Mouse (Mus musculus): ENCODE data around the gene Prrt2. TPM values are rescaled to one million over a fixed set of nuclear protein-coding genes. Genes with fewer than 3 reads are reported as not detected.

Prrt2 gene
- polyA plus RNA-seq, 1 experiment = not detected

DNA sequence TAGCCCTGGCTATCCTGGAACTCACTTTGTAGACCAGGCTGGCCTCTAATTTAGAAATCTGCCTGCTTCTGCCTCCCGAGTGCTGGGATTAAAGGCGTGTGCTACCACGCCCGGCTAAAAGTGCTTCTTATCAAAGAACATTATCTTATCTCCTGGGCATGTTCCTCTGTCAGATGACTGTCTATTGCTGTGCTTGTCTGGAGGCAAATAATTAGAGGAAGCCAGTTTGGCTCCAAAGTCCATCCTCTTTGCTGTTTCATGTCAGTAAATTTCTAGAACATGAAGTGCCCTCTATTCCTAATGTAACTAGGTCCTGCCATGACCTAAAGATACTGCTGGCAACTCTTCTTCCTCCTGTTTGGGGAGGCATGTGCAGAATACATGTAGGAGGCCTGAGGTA lies 39.0 kb downstream of the Prrt2 start:
- no peak overlapping the region for H3K27ac ChIP-seq (ENCODE audit: insufficient read depth, low read depth, low read length)
- TF ChIP-seq CTCF (IDR thresholded peaks at IDR 0.05; ENCODE audit: low read depth, low read length) (no peak), POLR2A (IDR thresholded peaks at IDR 0.05; ENCODE audit: borderline replicate concordance, low read depth, low read length) (no peak)
- no peak overlapping the region for H3K4me3 ChIP-seq (ENCODE audit: insufficient read depth, low read length)
- no peaks in the 10 kb centered on the region for H3K4me1 ChIP-seq (ENCODE audit: control insufficient read depth, insufficient read depth, low read length)

GRCm38 (mm10) chr7:126981601-126982000 lies 39.4 kb downstream of the Prrt2 start:
- Histone ChIP-seq H3K27ac (ENCODE audit: insufficient read depth, low read depth, low read length) (no peak overlapping the region), H3K4me3 (ENCODE audit: insufficient read depth, low read length) (no peak overlapping the region), H3K4me1 (ENCODE audit: control insufficient read depth, insufficient read depth, low read length) (no peaks in the 10 kb centered on the region)
- TF ChIP-seq POLR2A (IDR thresholded peaks at IDR 0.05; ENCODE audit: borderline replicate concordance, low read depth, low read length) (no peak), CTCF (IDR thresholded peaks at IDR 0.05; ENCODE audit: low read depth, low read length) (no peak)

GRCm38 (mm10) chr7:126978841-126979240 lies 42.2 kb downstream of the Prrt2 start:
- Histone ChIP-seq H3K4me3 (ENCODE audit: insufficient read depth, low read length) (no peak overlapping the region), H3K4me1 (ENCODE audit: control insufficient read depth, insufficient read depth, low read length) (peaks cover 10% of the 10 kb centered on the region), H3K27ac (ENCODE audit: insufficient read depth, low read depth, low read length) (no peak overlapping the region)
- TF ChIP-seq CTCF (IDR thresholded peaks at IDR 0.05; ENCODE audit: low read depth, low read length) (no peak), POLR2A (IDR thresholded peaks at IDR 0.05; ENCODE audit: borderline replicate concordance, low read depth, low read length) (no peak)

DNA sequence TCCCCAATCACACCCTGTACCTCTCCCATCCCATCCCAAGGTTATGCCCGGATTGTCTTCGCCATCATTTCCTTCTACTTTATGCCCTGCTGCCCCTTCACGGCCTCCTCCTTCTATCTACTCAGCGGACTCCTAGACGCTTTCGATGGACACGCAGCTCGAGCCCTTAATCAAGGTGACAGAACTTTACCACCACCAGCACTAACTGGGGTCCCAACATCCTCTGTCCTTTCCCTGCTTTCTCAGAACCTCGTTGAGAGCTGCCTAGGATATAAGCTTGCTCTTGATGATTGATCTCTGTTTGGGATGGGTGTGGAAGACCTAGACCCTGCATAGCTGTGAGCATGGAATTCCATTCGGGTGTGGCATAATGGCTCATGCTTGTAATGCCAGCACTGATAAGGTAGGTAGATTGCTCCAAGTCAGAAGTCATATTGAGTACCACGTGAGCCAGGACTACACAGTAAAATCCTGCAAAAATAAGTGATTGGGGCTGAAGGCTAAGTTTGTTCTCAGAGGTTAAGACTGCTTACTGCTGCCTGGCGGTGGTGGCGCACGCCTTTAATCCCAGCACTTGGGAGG lies 44.0 kb downstream of the Prrt2 start:
- TF ChIP-seq CTCF (IDR thresholded peaks at IDR 0.05; ENCODE audit: low read depth, low read length) (no peak), POLR2A (IDR thresholded peaks at IDR 0.05; ENCODE audit: borderline replicate concordance, low read depth, low read length) (no peak)
- peaks cover 10% of the 10 kb centered on the region for H3K4me1 ChIP-seq (ENCODE audit: control insufficient read depth, insufficient read depth, low read length)
- no peak overlapping the region for H3K27ac ChIP-seq (ENCODE audit: insufficient read depth, low read depth, low read length)

DNA sequence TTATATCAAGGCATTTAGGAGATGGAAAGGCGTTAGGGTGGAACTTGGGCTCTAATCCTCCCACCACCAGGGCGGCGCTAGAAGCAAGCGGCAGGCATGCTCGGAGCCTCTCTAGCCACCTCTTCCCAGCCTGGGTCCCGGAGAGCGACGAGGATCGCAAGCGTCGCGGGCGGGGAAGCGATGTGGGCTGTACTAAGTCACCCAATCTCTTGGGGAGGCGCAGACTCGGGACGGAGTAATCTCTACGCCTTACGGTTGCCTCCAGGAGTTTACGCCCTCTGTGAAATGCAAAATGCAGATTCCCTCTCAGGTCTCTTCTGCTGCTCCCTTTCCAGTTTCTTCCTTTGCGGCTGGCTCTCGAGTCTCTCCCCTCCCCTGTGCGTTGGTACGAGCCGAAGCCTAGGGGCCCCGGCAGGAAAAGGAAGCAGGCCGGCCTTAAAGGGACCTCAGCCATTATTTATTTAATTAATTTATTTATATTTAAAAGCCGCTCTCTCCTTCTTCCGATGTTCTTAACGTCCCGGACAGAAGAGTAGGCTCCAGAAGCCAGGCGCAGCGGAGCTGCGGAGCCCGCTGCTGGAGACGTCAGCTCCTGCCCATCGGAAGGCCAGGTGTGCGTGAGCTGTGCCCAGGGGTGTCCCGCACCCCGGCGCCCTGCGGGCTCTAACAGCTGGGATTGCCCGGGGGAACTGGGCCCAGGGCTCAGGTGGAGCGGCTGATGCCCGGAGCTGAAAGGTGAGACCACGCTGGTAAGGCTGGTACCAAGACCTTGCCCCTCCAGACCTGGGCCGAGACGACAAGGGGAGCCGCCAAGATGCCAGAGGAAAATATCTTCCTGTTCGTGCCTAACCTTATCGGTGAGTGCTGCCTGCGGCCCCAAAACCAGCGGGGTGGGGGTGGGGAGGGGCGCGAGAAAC lies 44.8 kb downstream of the Prrt2 start, which contains the start of gene Cdiptos:
Gene Cdiptos (minus strand): TSS at position 149 of the 917 bp plus-strand sequence.
- TF ChIP-seq CTCF (IDR thresholded peaks at IDR 0.05; ENCODE audit: low read depth, low read length) (peak; percentile 93), POLR2A (IDR thresholded peaks at IDR 0.05; ENCODE audit: borderline replicate concordance, low read depth, low read length) (no peak; the same call in 1 of the 2 replicates)
- Histone ChIP-seq H3K4me1 (ENCODE audit: control insufficient read depth, insufficient read depth, low read length) (peaks cover 10% of the 10 kb centered on the region), H3K27ac (ENCODE audit: insufficient read depth, low read depth, low read length) (peak within 1 kb of the TSS; percentile 97), H3K4me3 (ENCODE audit: insufficient read depth, low read length) (peak within 1 kb of the TSS; percentile 76)

More for the DNA sequence above, 44.0 kb downstream of the Prrt2 start:
- peak overlapping the region; percentile 76 for H3K4me3 ChIP-seq (ENCODE audit: insufficient read depth, low read length)

- H3K27ac ChIP-seq (ENCODE audit: insufficient read depth, low read depth, low read length) = peak within 1 kb of the TSS; percentile 97
- peaks cover 10% of the 10 kb centered on the region for H3K4me1 ChIP-seq (ENCODE audit: control insufficient read depth, insufficient read depth, low read length)
- no peak for TF ChIP-seq POLR2A (IDR thresholded peaks at IDR 0.05; ENCODE audit: borderline replicate concordance, low read depth, low read length)
- TF ChIP-seq CTCF (IDR thresholded peaks at IDR 0.05; ENCODE audit: low read depth, low read length) = no peak
- peak within 1 kb of the TSS; percentile 76 for H3K4me3 ChIP-seq (ENCODE audit: insufficient read depth, low read length)
Observed at GRCm38 (mm10) chr7:126975893-126975949, 45.3 kb downstream of the Prrt2 start, which contains the start of gene Cdipt. TSS of gene Cdipt (plus strand) at chr7:126975914.

DNA sequence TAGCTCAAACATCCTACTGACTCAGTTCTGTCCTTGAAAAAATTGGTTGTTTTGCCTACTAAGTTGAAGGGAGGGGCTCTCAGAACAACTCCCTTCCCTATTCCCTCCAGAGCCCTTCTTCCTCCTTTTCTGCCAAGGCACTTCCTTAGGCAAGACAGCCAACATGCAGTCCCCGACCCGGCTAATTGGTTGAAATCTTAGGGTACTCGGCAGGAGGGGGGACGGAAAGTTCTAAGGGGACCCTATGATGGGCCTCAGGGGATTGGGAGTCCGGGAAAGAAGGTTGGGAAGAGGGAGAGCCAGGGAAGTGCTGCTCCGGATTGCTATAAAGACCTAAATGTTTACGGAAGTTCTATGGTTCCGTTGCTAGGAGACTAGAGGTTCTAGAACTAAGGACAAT lies 45.5 kb downstream of the Prrt2 start:
- TF ChIP-seq POLR2A (IDR thresholded peaks at IDR 0.05; ENCODE audit: borderline replicate concordance, low read depth, low read length) (no peak), CTCF (IDR thresholded peaks at IDR 0.05; ENCODE audit: low read depth, low read length) (no peak)
- peak overlapping the region; percentile 76 for H3K4me3 ChIP-seq (ENCODE audit: insufficient read depth, low read length)
- peaks cover 10% of the 10 kb centered on the region for H3K4me1 ChIP-seq (ENCODE audit: control insufficient read depth, insufficient read depth, low read length)

More for the DNA sequence above, 45.5 kb downstream of the Prrt2 start:
- H3K27ac ChIP-seq (ENCODE audit: insufficient read depth, low read depth, low read length) = peak overlapping the region; percentile 97

Other genes with a start within 250 kb of the Prrt2 start
- gene Ypel3, start 244.3 kb downstream of the Prrt2 start, polyA plus RNA-seq (2012; ENCODE audit: insufficient read depth, insufficient read length, missing spikeins) = 392 and 412 TPM in 2 replicates
- 1.9 and 2.8 TPM in 2 replicates for gene Tbx6, start 239.7 kb downstream of the Prrt2 start, polyA plus RNA-seq (2012; ENCODE audit: insufficient read depth, insufficient read length, missing spikeins)
- gene Ppp4c, start 228.7 kb downstream of the Prrt2 start, polyA plus RNA-seq (2012; ENCODE audit: insufficient read depth, insufficient read length, missing spikeins) = 153 and 164 TPM in 2 replicates
- gene Fam57b, start 223.5 kb downstream of the Prrt2 start, polyA plus RNA-seq (2012; ENCODE audit: insufficient read depth, insufficient read length, missing spikeins) = 0.74 and 0.85 TPM in 2 replicates
- not detected in 2 replicates for gene 4930451I11Rik, start 189.6 kb downstream of the Prrt2 start, polyA plus RNA-seq (2012; ENCODE audit: insufficient read depth, insufficient read length, missing spikeins)
- gene Doc2a, start 173.8 kb downstream of the Prrt2 start, polyA plus RNA-seq (2012; ENCODE audit: insufficient read depth, insufficient read length, missing spikeins) = not detected in 2 replicates
- 32.0 and 33.5 TPM in 2 replicates for gene Hirip3, start 159.2 kb downstream of the Prrt2 start, polyA plus RNA-seq (2012; ENCODE audit: insufficient read depth, insufficient read length, missing spikeins)
- gene Ino80e, start 158.8 kb downstream of the Prrt2 start, polyA plus RNA-seq (2012; ENCODE audit: insufficient read depth, insufficient read length, missing spikeins) = 67.0 and 72.6 TPM in 2 replicates
- 58.5 and 66.8 TPM in 2 replicates for gene Taok2, start 136.5 kb downstream of the Prrt2 start, polyA plus RNA-seq (2012; ENCODE audit: insufficient read depth, insufficient read length, missing spikeins)
- 74.2 and 75.9 TPM in 2 replicates for gene Tmem219, start 98.3 kb downstream of the Prrt2 start, polyA plus RNA-seq (2012; ENCODE audit: insufficient read depth, insufficient read length, missing spikeins)
- gene Kctd13, start 92.3 kb downstream of the Prrt2 start, polyA plus RNA-seq (2012; ENCODE audit: insufficient read depth, insufficient read length, missing spikeins) = 16.2 and 17.5 TPM in 2 replicates
- gene Asphd1, start 71.6 kb downstream of the Prrt2 start, polyA plus RNA-seq (2012; ENCODE audit: insufficient read depth, insufficient read length, missing spikeins) = not detected in 2 replicates
- 1.6 and 2.6 TPM in 2 replicates for gene Sez6l2, start 70.6 kb downstream of the Prrt2 start, polyA plus RNA-seq (2012; ENCODE audit: insufficient read depth, insufficient read length, missing spikeins)
- 112 and 118 TPM in 2 replicates for gene Cdipt, start 45.3 kb downstream of the Prrt2 start, polyA plus RNA-seq (2012; ENCODE audit: insufficient read depth, insufficient read length, missing spikeins)
- 7.3 and 7.4 TPM in 2 replicates for gene Cdiptos, start 45.1 kb downstream of the Prrt2 start, polyA plus RNA-seq (2012; ENCODE audit: insufficient read depth, insufficient read length, missing spikeins)
- 95.9 and 96.2 TPM in 2 replicates for gene Mvp, start 6.6 kb downstream of the Prrt2 start, polyA plus RNA-seq (2012; ENCODE audit: insufficient read depth, insufficient read length, missing spikeins)
- 9.2 and 17.6 TPM in 2 replicates for gene Pagr1b, start 4.7 kb downstream of the Prrt2 start, polyA plus RNA-seq (2012; ENCODE audit: insufficient read depth, insufficient read length, missing spikeins)
- 20.3 and 22.2 TPM in 2 replicates for gene Pagr1a, start 3.9 kb downstream of the Prrt2 start, polyA plus RNA-seq (2012; ENCODE audit: insufficient read depth, insufficient read length, missing spikeins)
- 31.3 and 44.3 TPM in 2 replicates for gene Gm42742, start 114 bp downstream of the Prrt2 start, polyA plus RNA-seq (2012; ENCODE audit: insufficient read depth, insufficient read length, missing spikeins)
- gene Maz, start 5.8 kb upstream of the Prrt2 start, polyA plus RNA-seq (2012; ENCODE audit: insufficient read depth, insufficient read length, missing spikeins) = 161 and 164 TPM in 2 replicates
- gene Kif22, start 21.3 kb upstream of the Prrt2 start, polyA plus RNA-seq (2012; ENCODE audit: insufficient read depth, insufficient read length, missing spikeins) = 40.8 and 48.5 TPM in 2 replicates
- not detected in 2 replicates for gene Zg16, start 66.1 kb upstream of the Prrt2 start, polyA plus RNA-seq (2012; ENCODE audit: insufficient read depth, insufficient read length, missing spikeins)
- gene AI467606, start 70.1 kb upstream of the Prrt2 start, polyA plus RNA-seq (2012; ENCODE audit: insufficient read depth, insufficient read length, missing spikeins) = 41.2 and 41.4 TPM in 2 replicates
- gene Qprt, start 101.0 kb upstream of the Prrt2 start, polyA plus RNA-seq (2012; ENCODE audit: insufficient read depth, insufficient read length, missing spikeins) = 0.71 TPM in 1 of 2 replicates, not detected in the other
- gene Spn, start 116.6 kb upstream of the Prrt2 start, polyA plus RNA-seq (2012; ENCODE audit: insufficient read depth, insufficient read length, missing spikeins) = 34.5 and 36.3 TPM in 2 replicates
- gene Cd2bp2, start 174.8 kb upstream of the Prrt2 start, polyA plus RNA-seq (2012; ENCODE audit: insufficient read depth, insufficient read length, missing spikeins) = 58.0 and 58.5 TPM in 2 replicates
- 67.2 and 71.7 TPM in 2 replicates for gene Tbc1d10b, start 187.3 kb upstream of the Prrt2 start, polyA plus RNA-seq (2012; ENCODE audit: insufficient read depth, insufficient read length, missing spikeins)
- gene Mylpf, start 187.7 kb upstream of the Prrt2 start, polyA plus RNA-seq (2012; ENCODE audit: insufficient read depth, insufficient read length, missing spikeins) = 3.9 and 6.9 TPM in 2 replicates
- 6.5 and 6.8 TPM in 2 replicates for gene Zfp553, start 211.8 kb upstream of the Prrt2 start, polyA plus RNA-seq (2012; ENCODE audit: insufficient read depth, insufficient read length, missing spikeins)
- gene Sept1, start 211.9 kb upstream of the Prrt2 start, polyA plus RNA-seq (2012; ENCODE audit: insufficient read depth, insufficient read length, missing spikeins) = 2.9 and 5.8 TPM in 2 replicates
- 10.9 and 12.4 TPM in 2 replicates for gene Zfp771, start 223.1 kb upstream of the Prrt2 start, polyA plus RNA-seq (2012; ENCODE audit: insufficient read depth, insufficient read length, missing spikeins)
- 25.6 and 27.3 TPM in 2 replicates for gene Dctpp1, start 239.5 kb upstream of the Prrt2 start, polyA plus RNA-seq (2012; ENCODE audit: insufficient read depth, insufficient read length, missing spikeins)